Mouse (Mus musculus) forebrain, embryonic 14.5 days (tissue): Measurements from ENCODE around the gene Zdhhc6. TPM values are rescaled to one million over a fixed set of nuclear protein-coding genes. Genes with fewer than 3 reads are reported as not detected.

ENCODE experiments used
- ATAC-seq: fragments of 200-750 bp; cut with Nextera tagmentation; 2 replicates; pipeline ENCODE4 v1.8.0; 2017; ENCODE audit warnings: mild to moderate bottlenecking, moderate library complexity
- DNase-seq: peaks from one replicate; pipeline ENCODE4 v3.0.0-alpha.2; 2015; ENCODE audit warnings: low spot score
- H3K27ac ChIP-seq: fragments of 300-500 bp; sonication (generic); 2 replicates; pipeline ENCODE4 v1.5.1; 2014; ENCODE audit warnings: low read depth, mild to moderate bottlenecking, control low read depth, low read length, moderate library complexity
- H3K27me3 ChIP-seq: fragments of 300-500 bp; sonication (generic); replicated peaks from 2 replicates; pipeline ENCODE4 v1.6.1; 2014; ENCODE audit warnings: low read length, control low read depth, mixed read lengths; ENCODE audit not compliant: control insufficient read depth, insufficient read depth
- H3K36me3 ChIP-seq: fragments of 300-500 bp; sonication (generic); 2 replicates; pipeline ENCODE4 v1.6.1; 2014; ENCODE audit warnings: low read length, control low read depth; ENCODE audit not compliant: control insufficient read depth, insufficient read depth
- H3K4me1 ChIP-seq: fragments of 300-500 bp; sonication (generic); 2 replicates; pipeline ENCODE4 v1.6.1; 2014; ENCODE audit warnings: antibody characterized with exemption, low read length, control low read depth; ENCODE audit not compliant: control insufficient read depth, insufficient read depth
- H3K4me2 ChIP-seq: fragments of 300-500 bp; sonication (generic); 2 replicates; pipeline ENCODE4 v1.6.1; 2014; ENCODE audit warnings: mild to moderate bottlenecking, control low read depth, low read length
- H3K4me3 ChIP-seq: fragments of 300-500 bp; sonication (generic); 2 replicates; pipeline ENCODE4 v1.5.1; 2014; ENCODE audit warnings: low read depth, low read length, control low read depth
- H3K9ac ChIP-seq: fragments of 300-500 bp; sonication (generic); 2 replicates; pipeline ENCODE4 v1.6.1; 2014; ENCODE audit warnings: mild to moderate bottlenecking, low read length, control low read depth, moderate library complexity
- H3K9me3 ChIP-seq: fragments of 300-500 bp; sonication (generic); replicated peaks from 2 replicates; pipeline ENCODE4 v1.6.1; 2016; ENCODE audit warnings: low read length, control low read depth, mixed read lengths; ENCODE audit not compliant: control insufficient read depth
- WGBS: fragments of 180-500 bp; shearing (Covaris S2); extraction: QIAGEN DNeasy Blood & Tissue Kit; methylation state at CpG from one replicate; pipeline ENCODE4 v1.1.7; 2014; 5-methylcytosine and 5-hydroxymethylcytosine counted together
- polyA plus RNA-seq: library from polyadenylated mRNA; unstranded; fragments of >200 nt; fragmentation: Nextera tagmentation; extraction: Ambion mirVana; gene quantifications from 2 replicates; pipeline ENCODE4 v1.2.1, GENCODE M21; 2014

Gene Zdhhc6
- polyA plus RNA-seq, 1 experiment from 2014 or later: 60.3 TPM

DNA sequence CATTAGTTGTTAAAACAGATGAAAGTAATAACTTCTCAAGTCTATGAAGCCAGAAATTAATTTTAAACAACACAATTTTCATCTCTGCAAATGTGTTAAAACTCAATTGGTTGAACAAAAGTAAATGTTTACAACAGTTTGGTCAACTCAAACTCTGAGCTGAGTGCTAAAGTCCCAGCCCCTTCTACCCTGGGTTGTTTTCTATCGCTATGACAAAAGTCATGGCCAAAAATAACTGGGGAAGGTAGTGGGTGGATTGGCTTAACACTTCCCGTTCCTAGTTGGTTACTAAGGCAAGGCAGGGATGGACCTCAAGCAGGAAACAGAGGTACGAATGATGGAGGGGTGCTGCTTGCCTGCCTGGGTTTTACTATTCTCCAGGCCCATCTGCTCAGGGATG is 39.1 kb downstream of the Zdhhc6 start:
- no peak for DNase-seq

DNA sequence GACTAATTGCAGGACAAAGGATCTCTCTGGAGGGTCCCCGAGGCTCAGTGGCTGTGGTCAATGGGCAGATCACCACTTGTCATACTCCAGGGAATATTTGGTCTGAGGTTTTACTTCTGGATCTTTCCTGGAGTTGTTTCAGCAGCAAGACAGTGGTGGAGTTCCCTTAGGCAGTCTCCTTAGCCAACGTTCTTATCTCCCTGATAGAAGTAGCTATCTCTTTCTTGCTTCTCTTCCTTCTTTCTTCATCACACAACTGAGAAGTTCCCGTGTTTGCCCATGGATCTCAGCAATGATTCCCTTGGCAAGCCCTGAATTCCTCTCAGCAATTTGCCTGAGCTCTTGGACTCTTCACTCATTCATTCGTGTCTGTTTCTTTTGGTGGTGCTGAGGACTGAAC is 39.7 kb downstream of the Zdhhc6 start:
- Histone ChIP-seq H3K4me2 (no peak overlapping the region), H3K27me3 (no peaks in the 10 kb centered on the region), H3K27ac (no peak overlapping the region), H3K4me3 (no peak overlapping the region), H3K36me3 (no peaks in the 10 kb centered on the region), H3K9ac (no peak overlapping the region), H3K9me3 (no peaks in the 10 kb centered on the region), H3K4me1 (no peaks in the 10 kb centered on the region)
- WGBS: 70% methylated on average over 4 of the region's 4 CpGs
- DNase-seq (no peak), ATAC-seq (no peak)

More for the DNA sequence above, 39.1 kb downstream of the Zdhhc6 start:
- no peaks in the 10 kb centered on the region for H3K36me3 ChIP-seq
- H3K27me3 ChIP-seq: no peaks in the 10 kb centered on the region
- no peaks in the 10 kb centered on the region for H3K4me1 ChIP-seq
- H3K4me2 ChIP-seq: no peak overlapping the region
- WGBS: over 99% methylated on average over 3 of the region's 3 CpGs
- no peak overlapping the region for H3K4me3 ChIP-seq
- H3K9me3 ChIP-seq: no peaks in the 10 kb centered on the region
- no peak overlapping the region for H3K27ac ChIP-seq
- no peak overlapping the region for H3K9ac ChIP-seq
- ATAC-seq: no peak

DNA sequence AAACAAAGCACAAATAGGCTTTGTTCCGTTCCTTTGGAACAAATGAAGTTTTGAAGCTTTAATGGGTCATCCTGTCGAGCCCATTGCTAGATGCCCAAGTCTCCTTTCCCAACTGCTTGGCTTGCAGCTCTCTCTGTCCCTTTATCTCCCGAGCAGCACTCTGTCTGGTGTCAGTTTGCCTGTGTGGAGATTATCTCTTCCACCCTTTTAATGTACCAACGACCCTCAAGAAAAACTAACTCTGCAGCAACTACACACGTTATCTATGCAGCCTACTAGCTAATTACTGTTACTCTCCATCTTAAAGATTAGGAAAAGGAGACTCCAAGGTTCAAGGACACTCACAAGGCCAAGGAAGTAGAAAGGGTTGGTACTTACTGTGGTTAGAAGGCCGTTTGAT is 42.5 kb downstream of the Zdhhc6 start:
- Histone ChIP-seq H3K27ac (no peak overlapping the region), H3K9me3 (no peaks in the 10 kb centered on the region), H3K9ac (no peak overlapping the region), H3K4me3 (no peak overlapping the region), H3K27me3 (no peaks in the 10 kb centered on the region), H3K36me3 (no peaks in the 10 kb centered on the region), H3K4me1 (no peaks in the 10 kb centered on the region), H3K4me2 (no peak overlapping the region)
- WGBS: 88% methylated on average over 6 of the region's 6 CpGs
- ATAC-seq: no peak
- DNase-seq: no peak

DNA sequence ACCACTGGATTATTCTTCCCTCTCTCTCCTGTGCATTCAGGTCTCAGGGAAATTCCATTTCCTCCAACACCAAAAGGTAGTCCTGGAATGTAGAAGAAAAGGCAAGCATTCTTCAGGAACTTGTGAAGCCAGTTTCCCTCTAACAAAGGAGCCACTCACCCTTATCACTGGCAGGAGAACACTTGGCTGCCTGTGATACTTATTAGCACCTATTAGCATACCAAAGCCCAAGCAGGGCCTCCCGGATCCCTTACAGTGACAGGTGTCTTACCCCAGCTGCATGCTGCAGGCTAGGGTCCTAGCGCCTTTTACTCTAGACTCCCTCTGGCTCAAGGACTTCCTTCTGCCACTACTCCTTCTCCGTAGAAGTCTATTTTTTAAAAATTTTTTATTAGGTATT is 44.4 kb downstream of the Zdhhc6 start:
- no peaks in the 10 kb centered on the region for H3K4me1 ChIP-seq
- H3K9me3 ChIP-seq: no peaks in the 10 kb centered on the region
- H3K9ac ChIP-seq: no peak overlapping the region
- H3K4me2 ChIP-seq: no peak overlapping the region
- H3K27me3 ChIP-seq: no peaks in the 10 kb centered on the region
- 12% methylated on average over 3 of the region's 3 CpGs for WGBS
- ATAC-seq (no peak), DNase-seq (peak; percentile 41)
- H3K36me3 ChIP-seq: no peaks in the 10 kb centered on the region
- H3K27ac ChIP-seq: no peak overlapping the region
- H3K4me3 ChIP-seq: no peak overlapping the region

DNA sequence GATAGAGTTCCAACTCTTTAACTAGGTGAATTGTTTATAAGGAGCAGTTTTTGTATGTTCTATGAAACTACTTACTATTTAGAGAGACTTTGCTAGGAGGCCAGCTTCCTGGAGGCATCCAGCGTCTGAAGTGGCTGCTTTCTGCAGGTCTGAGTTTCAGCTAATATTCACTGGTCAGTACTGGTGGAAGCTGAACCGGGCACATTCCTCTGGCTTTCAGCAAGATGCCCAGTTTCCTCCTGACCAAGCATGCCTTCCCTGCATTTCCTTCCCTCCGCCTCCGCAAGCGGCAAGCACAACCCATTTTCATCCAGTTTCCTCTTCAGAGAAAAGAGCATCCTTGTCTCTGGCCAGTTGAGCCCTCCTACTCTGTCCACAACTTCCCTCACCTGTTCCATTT is 46.8 kb downstream of the Zdhhc6 start:
- Histone ChIP-seq H3K27ac (no peak overlapping the region), H3K4me2 (no peak overlapping the region), H3K4me1 (no peaks in the 10 kb centered on the region), H3K9me3 (no peaks in the 10 kb centered on the region), H3K27me3 (no peaks in the 10 kb centered on the region), H3K36me3 (no peaks in the 10 kb centered on the region), H3K4me3 (no peak overlapping the region), H3K9ac (no peak overlapping the region)
- WGBS: 91% methylated on average over 5 of the region's 5 CpGs
- no peak for DNase-seq
- no peak for ATAC-seq

DNA sequence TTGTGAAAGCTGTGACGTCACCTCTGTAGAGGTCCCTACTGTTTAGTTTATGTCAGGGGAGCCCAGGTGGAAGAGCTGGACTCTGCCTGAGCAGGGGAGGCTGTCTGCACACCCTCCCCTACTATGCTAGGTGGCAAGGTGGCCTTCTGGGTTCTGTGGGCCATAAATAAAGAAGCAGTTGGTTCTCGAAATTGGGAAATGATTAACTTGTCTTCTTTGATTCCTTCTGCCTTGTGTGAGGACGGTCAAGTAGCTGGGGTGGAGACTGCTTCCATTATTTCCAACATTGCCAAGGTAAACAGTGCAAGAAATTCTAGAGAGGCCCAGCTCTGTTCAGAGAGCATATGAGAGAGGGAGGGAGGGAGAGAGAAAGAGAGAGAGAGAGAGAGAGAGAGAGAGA is 47.7 kb downstream of the Zdhhc6 start:
- Histone ChIP-seq H3K4me3 (no peak overlapping the region), H3K9ac (no peak overlapping the region), H3K36me3 (no peaks in the 10 kb centered on the region), H3K4me1 (no peaks in the 10 kb centered on the region), H3K9me3 (no peaks in the 10 kb centered on the region), H3K4me2 (no peak overlapping the region), H3K27me3 (no peaks in the 10 kb centered on the region), H3K27ac (no peak overlapping the region)
- no peak for ATAC-seq
- 79% methylated on average over 3 of the region's 3 CpGs for WGBS
- no peak for DNase-seq

DNA sequence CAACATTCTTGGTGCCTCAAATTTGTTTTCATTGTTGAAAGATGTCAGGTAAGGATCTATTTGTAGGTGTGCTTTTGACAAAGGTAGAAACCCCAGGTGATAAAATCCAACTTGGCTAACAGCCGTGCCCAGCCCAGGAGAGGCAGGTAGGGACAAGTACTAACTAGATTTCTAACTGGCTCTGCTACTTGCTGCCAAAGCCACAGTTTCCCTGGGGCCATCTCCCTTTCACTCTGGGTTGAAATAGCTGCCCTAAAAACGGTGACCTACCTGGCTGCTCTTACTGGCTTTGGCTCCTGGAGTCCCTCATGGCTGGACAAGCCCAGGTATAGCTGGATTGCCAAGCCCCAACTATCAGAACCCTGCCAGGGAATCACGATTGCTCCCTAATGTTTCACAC is 49.0 kb downstream of the Zdhhc6 start:
- no peaks in the 10 kb centered on the region for H3K27me3 ChIP-seq
- H3K9me3 ChIP-seq: no peaks in the 10 kb centered on the region
- H3K36me3 ChIP-seq: no peaks in the 10 kb centered on the region
- H3K9ac ChIP-seq: no peak overlapping the region
- no peak overlapping the region for H3K27ac ChIP-seq
- H3K4me3 ChIP-seq: no peak overlapping the region
- DNase-seq (no peak), ATAC-seq (no peak)
- H3K4me2 ChIP-seq: no peak overlapping the region
- H3K4me1 ChIP-seq: no peaks in the 10 kb centered on the region
- WGBS: 89% methylated on average over 3 of the region's 3 CpGs

DNA sequence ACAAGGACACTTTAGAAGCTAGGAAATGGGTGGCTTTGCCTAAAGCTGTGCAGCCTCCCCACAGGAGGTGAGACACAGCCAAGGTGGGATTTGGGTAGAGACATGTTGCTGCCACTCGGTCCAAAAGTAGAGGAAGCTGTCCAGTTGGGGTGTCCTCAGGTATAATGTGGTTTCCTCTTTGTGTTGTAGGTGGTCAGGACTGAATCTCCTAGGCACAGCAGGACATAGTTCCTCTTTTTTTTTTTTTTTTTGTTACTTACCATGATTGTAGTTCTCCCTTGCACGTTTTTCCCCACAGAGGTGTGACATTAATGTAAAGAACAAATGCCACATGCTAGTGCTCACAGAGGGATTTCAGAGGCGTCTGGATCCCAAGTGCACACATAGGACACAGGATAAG is 50.6 kb downstream of the Zdhhc6 start:
- Histone ChIP-seq H3K9me3 (no peaks in the 10 kb centered on the region), H3K36me3 (no peaks in the 10 kb centered on the region), H3K9ac (no peak overlapping the region), H3K27me3 (no peaks in the 10 kb centered on the region), H3K4me3 (no peak overlapping the region), H3K4me2 (no peak overlapping the region), H3K27ac (no peak overlapping the region), H3K4me1 (no peaks in the 10 kb centered on the region)
- ATAC-seq: no peak
- no peak for DNase-seq
- WGBS: 77% methylated on average over 3 of the region's 3 CpGs

DNA sequence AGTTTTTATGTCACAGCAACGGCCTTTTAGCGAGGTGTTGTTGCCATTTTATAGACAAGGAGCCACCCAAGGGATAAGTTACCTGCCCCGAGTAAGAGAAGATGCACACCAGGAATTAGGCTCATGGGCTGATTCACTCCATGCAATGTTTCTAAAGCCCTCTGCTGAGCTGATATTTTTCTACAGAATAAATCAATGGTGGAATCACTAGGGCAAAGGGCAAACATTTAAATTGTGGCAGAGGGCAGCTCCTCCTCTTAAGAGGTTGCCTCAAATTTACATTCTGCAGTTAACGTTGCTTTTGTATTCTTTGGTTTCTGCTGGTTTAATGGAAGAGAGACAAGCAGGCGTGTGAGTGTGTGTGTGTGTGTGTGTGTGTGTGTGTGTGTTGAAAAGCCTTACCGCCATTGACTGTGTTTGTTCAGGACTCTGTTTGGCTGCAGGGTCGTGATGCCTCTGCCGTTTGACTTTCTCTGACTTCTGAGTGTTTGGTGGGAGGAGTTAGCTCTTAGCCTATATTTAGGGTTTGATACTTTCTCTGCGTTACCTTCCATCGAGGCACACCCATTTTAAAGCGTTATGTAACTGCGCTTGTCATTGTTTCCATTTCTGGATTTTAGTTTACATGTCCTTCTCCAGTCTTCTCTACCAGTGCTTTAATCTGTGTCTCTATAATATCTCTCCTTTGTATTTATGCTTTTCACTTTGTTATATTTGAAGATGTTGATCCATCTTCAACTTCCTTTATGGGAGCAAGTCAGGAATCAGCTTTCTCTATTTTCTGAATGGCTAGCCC is 55.2 kb downstream of the Zdhhc6 start:
- Histone ChIP-seq H3K4me2 (no peak overlapping the region), H3K27me3 (no peaks in the 10 kb centered on the region), H3K4me3 (no peak overlapping the region), H3K9ac (no peak overlapping the region), H3K27ac (no peak overlapping the region), H3K36me3 (no peaks in the 10 kb centered on the region), H3K4me1 (no peaks in the 10 kb centered on the region), H3K9me3 (no peaks in the 10 kb centered on the region)
- DNase-seq (no peak), ATAC-seq (no peak)
- WGBS: 84% methylated on average over 12 of the region's 12 CpGs
